Mouse (Mus musculus) frontal cortex, postnatal 14 days (tissue): Measurements from ENCODE around the gene Rdh8.
"Not testable (repeated sequence)": the region's sequence is repeated elsewhere in the genome, so short reads cannot be mapped to it uniquely, and the experiment has no call there.

Experiments used
- DNase-seq, 2 experiments: peaks; one replicate each; pipeline ENCODE4 v3.0.0; 2022; ENCODE audit warnings: low spot score in 2 of 2

Gene Rdh8

GRCm38 (mm10) chr9:20818236-20818635 is at the start of gene Rdh8:
Gene Rdh8 (plus strand): TSS chr9:20818503.
- no peak for DNase-seq

- DNase-seq = no peak
Observed at GRCm38 (mm10) chr9:20781286-20781685, 37.0 kb upstream of the Rdh8 start.

GRCm38 (mm10) chr9:20785055-20785454 is 33.2 kb upstream of the Rdh8 start:
- DNase-seq = no peak

GRCm38 (mm10) chr9:20787992-20788391 is 30.3 kb upstream of the Rdh8 start:
- DNase-seq = no peak

GRCm38 (mm10) chr9:20789651-20790050 is 28.7 kb upstream of the Rdh8 start:
- no peak for DNase-seq

GRCm38 (mm10) chr9:20790345-20790744 is 28.0 kb upstream of the Rdh8 start:
- DNase-seq = no peak

- peak; percentile 47 to 61 for DNase-seq
Observed at GRCm38 (mm10) chr9:20794108-20794806, 24.0 kb upstream of the Rdh8 start.

GRCm38 (mm10) chr9:20804266-20805158 is 13.8 kb upstream of the Rdh8 start:
- DNase-seq = no peak

- no peak for DNase-seq
Observed at GRCm38 (mm10) chr9:20805159-20805495, 13.2 kb upstream of the Rdh8 start.

GRCm38 (mm10) chr9:20805706-20806105 is 12.6 kb upstream of the Rdh8 start:
- DNase-seq = no peak

GRCm38 (mm10) chr9:20810271-20810670 is 8.0 kb upstream of the Rdh8 start:
- DNase-seq = no peak

- no peak for DNase-seq
Observed at GRCm38 (mm10) chr9:20810773-20811172, 7.5 kb upstream of the Rdh8 start.

GRCm38 (mm10) chr9:20812537-20813271 is 5.6 kb upstream of the Rdh8 start:
- no peak for DNase-seq

GRCm38 (mm10) chr9:20814521-20815272 is 3.6 kb upstream of the Rdh8 start, which contains the start of gene Col5a3:
Gene Col5a3 (minus strand): TSS chr9:20815067.
- no peak for DNase-seq

GRCm38 (mm10) chr9:20820001-20820400 is 1.7 kb downstream of the Rdh8 start:
- no peak for DNase-seq

GRCm38 (mm10) chr9:20822821-20823220 is 4.5 kb downstream of the Rdh8 start:
- no peak for DNase-seq

GRCm38 (mm10) chr9:20825781-20826180 is 7.5 kb downstream of the Rdh8 start:
- no peak for DNase-seq

- DNase-seq = no peak
Observed at GRCm38 (mm10) chr9:20828127-20828526, 9.8 kb downstream of the Rdh8 start.

- peak; percentile 84 to 91 for DNase-seq
Observed at GRCm38 (mm10) chr9:20830901-20831643, 12.8 kb downstream of the Rdh8 start.

- no peak for DNase-seq
Observed at GRCm38 (mm10) chr9:20834881-20835280, 16.6 kb downstream of the Rdh8 start.

- DNase-seq = not testable (repeated sequence)
Observed at GRCm38 (mm10) chr9:20835431-20835954, 17.2 kb downstream of the Rdh8 start.
